Mouse (Mus musculus) urinary bladder, adult 2 months (tissue): Measurements from ENCODE around the gene Reg2. TPM values are rescaled to one million over a fixed set of nuclear protein-coding genes. Genes with fewer than 3 reads are reported as not detected.
"Not testable (repeated sequence)": the region's sequence is repeated elsewhere in the genome, so short reads cannot be mapped to it uniquely, and the experiment has no call there.

Source experiments
- DNase-seq: peaks from one replicate; pipeline ENCODE4 v3.0.0; 2022; ENCODE audit warnings: low spot score
- polyA plus RNA-seq: library from polyadenylated mRNA; depleted of rRNA; stranded (reverse); fragments of >200 nt; gene quantifications from 2 replicates; pipeline ENCODE4 v1.2.3, GENCODE M21; 2012; rRNA removed

Reg2 gene
- not detected in 2 replicates for polyA plus RNA-seq

DNA sequence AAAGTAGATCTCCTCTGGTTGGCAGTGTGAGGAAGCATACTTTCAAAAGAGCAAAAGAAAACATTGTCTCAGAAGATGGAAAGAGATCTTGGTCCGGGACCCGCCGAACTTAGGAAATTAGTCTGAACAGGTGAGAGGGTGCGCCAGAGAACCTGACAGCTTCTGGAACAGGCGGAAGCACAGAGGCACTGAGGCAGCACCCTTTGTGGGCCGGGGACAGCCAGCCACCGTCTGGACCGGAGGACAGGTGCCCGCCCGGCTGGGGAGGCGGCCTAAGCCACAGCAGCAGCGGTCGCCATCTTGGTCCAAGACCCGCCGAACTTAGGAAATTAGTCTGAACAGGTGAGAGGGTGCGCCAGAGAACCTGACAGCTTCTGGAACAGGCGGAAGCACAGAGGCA, at the start of gene Reg2:
Gene Reg2, plus strand, starts transcription at position 301 of the 400 bp plus-strand sequence.
- DNase-seq = not testable (repeated sequence)

DNA sequence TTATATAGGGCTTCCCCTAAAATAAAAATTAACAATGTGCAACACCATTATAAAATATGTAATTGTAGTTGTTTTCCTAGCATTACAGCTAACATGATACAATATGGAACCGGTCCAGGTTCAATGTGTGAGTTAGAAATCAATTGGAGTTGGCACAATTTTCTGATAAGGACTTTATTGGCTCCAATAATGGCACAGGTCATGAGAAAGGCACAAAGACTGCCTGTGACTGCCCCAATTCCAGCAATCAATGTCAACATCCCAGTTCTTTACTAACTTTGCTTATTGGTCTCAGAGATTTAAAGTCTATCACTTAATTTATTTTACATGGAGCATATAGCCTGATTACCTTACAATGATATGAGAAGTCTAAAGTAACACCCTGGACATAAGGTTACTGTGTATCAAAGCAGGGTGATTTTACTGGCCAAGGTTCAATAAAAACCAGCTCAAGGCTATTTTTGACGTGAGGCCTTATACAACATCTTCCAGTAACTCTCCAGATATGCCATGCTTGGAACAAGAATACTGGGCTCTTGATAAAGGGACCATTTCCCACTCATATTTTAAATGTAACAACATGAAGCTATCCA, 33.4 kb upstream of the Reg2 start:
- no peak for DNase-seq

- DNase-seq = no peak
Measured at GRCm38 (mm10) chr6:78370357-78370756, 25.1 kb upstream of the Reg2 start, which contains the start of gene Reg3b. Gene Reg3b (plus strand): TSS chr6:78370657.

- DNase-seq = no peak
Measured at GRCm38 (mm10) chr6:78378765-78379164, 16.7 kb upstream of the Reg2 start, which contains the start of gene Reg3d. Gene Reg3d (minus strand): TSS chr6:78378865.

- no peak for DNase-seq
Measured at GRCm38 (mm10) chr6:78380409-78380808, 15.0 kb upstream of the Reg2 start, which contains the start of gene Reg3a. Gene Reg3a (plus strand): TSS chr6:78380709.

DNA sequence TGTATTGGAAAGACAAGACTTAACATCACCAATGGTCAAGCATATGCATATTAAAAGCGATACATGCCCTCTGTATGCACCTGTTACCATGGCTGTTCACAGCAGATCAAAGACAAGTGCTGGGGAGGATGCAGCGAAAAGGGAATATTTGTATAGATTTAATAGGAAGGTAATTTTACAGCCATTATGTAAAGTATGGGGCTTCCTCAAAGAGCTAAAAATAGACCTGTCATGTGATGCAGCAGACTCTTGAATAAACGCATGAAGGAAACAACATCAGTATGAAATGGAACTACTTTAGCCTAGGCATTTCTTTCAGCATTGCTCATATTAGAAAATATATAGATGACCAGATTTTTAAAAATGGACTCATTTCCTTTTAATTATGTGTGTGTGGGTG, 9.8 kb upstream of the Reg2 start:
- no peak for DNase-seq

DNA sequence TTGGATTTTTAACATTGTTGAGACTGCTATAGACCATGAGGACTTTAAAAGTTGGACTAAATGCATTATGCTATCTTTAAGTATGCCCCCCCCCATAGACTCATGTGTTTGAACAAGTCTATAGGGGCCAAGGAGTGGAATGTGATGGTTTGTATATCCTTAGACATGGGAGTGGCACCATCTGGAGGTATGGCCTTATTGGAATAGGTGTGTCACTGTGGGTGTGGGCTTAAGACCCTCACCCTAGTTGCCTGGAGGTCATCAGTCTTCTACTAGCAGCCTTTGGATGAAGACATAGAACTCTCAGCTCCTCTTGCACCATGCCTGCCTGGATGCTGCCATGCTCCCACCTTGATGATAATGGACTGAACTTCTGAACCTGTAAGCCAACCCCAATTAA, 27.0 kb downstream of the Reg2 start, which contains the start of gene Reg1:
Gene Reg1, plus strand, starts transcription at position 301 of the 400 bp plus-strand sequence.
- DNase-seq = not testable (repeated sequence)

- no peak for DNase-seq
Measured at GRCm38 (mm10) chr6:78425497-78425896, 30.1 kb downstream of the Reg2 start.

DNA sequence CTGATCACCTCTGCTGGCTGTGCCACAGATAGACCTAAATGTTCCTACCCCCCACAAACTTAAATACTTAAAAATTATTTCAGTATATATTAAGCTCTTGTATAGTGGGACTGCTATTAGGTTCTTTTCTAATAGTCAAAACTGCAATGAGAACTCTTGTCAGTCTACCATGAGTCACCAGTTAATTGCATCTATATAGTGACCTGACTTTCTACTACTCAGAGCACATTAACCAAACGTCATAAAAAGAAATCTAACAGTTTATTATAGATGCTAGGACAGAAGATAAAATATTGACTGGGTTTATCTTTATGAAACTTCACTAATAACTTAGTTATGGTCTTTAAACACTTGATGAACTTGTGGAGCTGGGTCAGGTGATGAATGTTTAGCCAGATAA, 51.8 kb downstream of the Reg2 start:
- DNase-seq = no peak

DNA sequence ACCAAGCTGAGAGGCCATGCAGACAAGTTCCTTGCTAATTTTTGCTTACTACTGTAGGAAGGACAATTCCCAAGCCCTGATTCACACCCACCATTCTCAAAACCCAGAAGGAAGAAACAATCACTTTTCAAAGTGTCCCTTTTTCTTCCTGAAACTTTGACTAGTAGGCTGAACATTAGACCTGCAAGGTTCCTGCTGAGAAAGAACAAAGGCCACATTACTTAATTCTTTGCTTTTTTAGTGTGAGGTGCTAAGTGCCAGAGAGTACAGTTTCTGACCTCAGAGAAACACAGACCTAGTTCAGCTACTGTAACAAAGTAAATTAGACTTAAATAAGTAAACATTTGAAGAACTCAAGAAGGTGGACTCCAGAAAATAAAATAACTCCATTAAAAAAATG, 53.0 kb downstream of the Reg2 start:
- DNase-seq = no peak

DNA sequence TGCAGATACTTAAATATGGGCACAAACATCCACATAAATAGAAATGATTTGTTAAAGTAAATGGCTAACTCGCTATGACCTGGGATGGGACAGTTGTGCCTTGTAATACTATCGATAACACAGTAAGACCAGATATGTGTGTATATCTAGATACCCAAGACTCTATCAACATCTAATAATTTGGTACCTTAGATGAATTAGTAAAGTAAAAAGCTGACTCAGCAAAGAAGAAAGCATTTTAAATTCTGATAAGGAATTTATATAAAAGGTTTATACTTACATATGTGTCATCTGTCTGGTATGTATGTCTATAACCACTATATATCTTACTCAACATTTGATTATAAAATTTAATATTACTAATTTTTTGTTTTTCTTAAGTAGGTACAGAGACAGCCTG, 57.4 kb downstream of the Reg2 start:
- no peak for DNase-seq

Other genes with a start within 250 kb of the Reg2 start
- 0.37 and 0.41 TPM in 2 replicates for gene Reg3b, start 25.0 kb upstream of the Reg2 start, polyA plus RNA-seq
- not detected in 2 replicates for gene Reg3d, start 16.8 kb upstream of the Reg2 start, polyA plus RNA-seq
- not detected in 2 replicates for gene Reg3a, start 14.9 kb upstream of the Reg2 start, polyA plus RNA-seq
- not detected in 2 replicates for gene Reg1, start 27.1 kb downstream of the Reg2 start, polyA plus RNA-seq
- 2.6 and 3.2 TPM in 2 replicates for gene Reg3g, start 73.2 kb downstream of the Reg2 start, polyA plus RNA-seq